Mouse (Mus musculus): ENCODE results near the gene Sun3. TPM values are rescaled to one million over a fixed set of nuclear protein-coding genes. Genes with fewer than 3 reads are reported as not detected.

Gene Sun3
- polyA plus RNA-seq, 1 experiment from 2014 or later: not detected

- H3K27me3 ChIP-seq: no peaks in the 10 kb centered on the region
Measured at GRCm38 (mm10) chr11:8973166-8973565, 75.6 kb downstream of the Sun3 start, which contains the start of gene Pkd1l1. Pkd1l1 (minus strand) TSS chr11:8973266.

GRCm38 (mm10) chr11:8972093-8972492 lies 76.7 kb downstream of the Sun3 start:
- H3K9me3 ChIP-seq: no peaks in the 10 kb centered on the region
- no peaks in the 10 kb centered on the region for H3K27me3 ChIP-seq
- H3K4me2 ChIP-seq (replicated peaks): no peak overlapping the region
- 84% methylated on average over 6 of the region's 6 CpGs for WGBS
- no peak overlapping the region for H3K9ac ChIP-seq (replicated peaks)
- H3K27ac ChIP-seq: no peak overlapping the region
- no peak for ATAC-seq
- no peaks in the 10 kb centered on the region for H3K36me3 ChIP-seq
- no peak overlapping the region for H3K4me3 ChIP-seq (replicated peaks)
- no peaks in the 10 kb centered on the region for H3K4me1 ChIP-seq (replicated peaks)

More at GRCm38 (mm10) chr11:8973166-8973565, 75.6 kb downstream of the Sun3 start, which contains the start of gene Pkd1l1:
- Histone ChIP-seq H3K4me2 (replicated peaks) (no peak within 1 kb of the TSS), H3K36me3 (no peaks in the 10 kb centered on the region), H3K4me1 (replicated peaks) (no peaks in the 10 kb centered on the region), H3K9me3 (no peaks in the 10 kb centered on the region), H3K9ac (replicated peaks) (no peak within 1 kb of the TSS), H3K27ac (no peak within 1 kb of the TSS), H3K4me3 (replicated peaks) (no peak within 1 kb of the TSS)
- 47% methylated on average over 3 of the region's 3 CpGs for WGBS
- ATAC-seq: no peak

DNA sequence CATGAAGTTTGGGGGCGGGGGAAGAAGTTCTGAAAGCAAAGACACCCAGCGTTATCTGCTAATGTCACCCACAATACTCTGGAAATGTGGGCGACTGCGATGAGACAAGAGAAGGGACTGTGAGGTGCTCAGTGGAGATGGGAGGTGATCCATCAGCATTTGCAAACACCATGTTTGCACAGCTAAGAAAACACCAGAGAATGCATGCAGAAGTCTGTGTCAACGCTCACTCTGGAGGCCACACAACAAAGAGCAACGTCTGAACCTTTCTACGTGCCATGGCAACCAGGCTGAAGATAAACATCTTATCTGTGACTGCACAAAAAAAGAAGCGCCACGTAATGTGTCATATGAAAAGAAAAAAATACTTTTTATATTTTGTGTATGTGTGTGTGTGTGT lies 78.3 kb downstream of the Sun3 start:
- no peak overlapping the region for H3K4me3 ChIP-seq (replicated peaks)
- no peaks in the 10 kb centered on the region for H3K36me3 ChIP-seq
- ATAC-seq: no peak
- 77% methylated on average over 9 of the region's 9 CpGs for WGBS
- H3K4me1 ChIP-seq (replicated peaks): no peaks in the 10 kb centered on the region
- H3K9ac ChIP-seq (replicated peaks): no peak overlapping the region
- no peaks in the 10 kb centered on the region for H3K27me3 ChIP-seq
- H3K4me2 ChIP-seq (replicated peaks): no peak overlapping the region
- no peak overlapping the region for H3K27ac ChIP-seq
- no peaks in the 10 kb centered on the region for H3K9me3 ChIP-seq

- WGBS: 97% methylated on average over 7 of the region's 7 CpGs
- no peak for ATAC-seq
- no peak overlapping the region for H3K4me3 ChIP-seq (replicated peaks)
- no peak overlapping the region for H3K27ac ChIP-seq
- H3K4me2 ChIP-seq (replicated peaks): no peak overlapping the region
- H3K4me1 ChIP-seq (replicated peaks): no peaks in the 10 kb centered on the region
- no peaks in the 10 kb centered on the region for H3K27me3 ChIP-seq
- no peaks in the 10 kb centered on the region for H3K9me3 ChIP-seq
- no peak overlapping the region for H3K9ac ChIP-seq (replicated peaks)
- no peaks in the 10 kb centered on the region for H3K36me3 ChIP-seq
Measured at GRCm38 (mm10) chr11:8968094-8968493, 80.7 kb downstream of the Sun3 start.

Other genes starting within 250 kb of the Sun3 start
- gene Pkd1l1, start 75.7 kb downstream of the Sun3 start, polyA plus RNA-seq (2015; fragmentation: Nextera tagmentation; extraction: Ambion mirVana): 0.08 and 0.21 TPM in 2 replicates
- 10.2 and 11.3 TPM in 2 replicates for gene Hus1, start 37.8 kb downstream of the Sun3 start, polyA plus RNA-seq (2015; fragmentation: Nextera tagmentation; extraction: Ambion mirVana)
- gene Gm11992, start 397 bp downstream of the Sun3 start, polyA plus RNA-seq (2015; fragmentation: Nextera tagmentation; extraction: Ambion mirVana): 0.73 and 0.77 TPM in 2 replicates
- gene Upp1, start 69.1 kb upstream of the Sun3 start, polyA plus RNA-seq (2015; fragmentation: Nextera tagmentation; extraction: Ambion mirVana): 3.4 and 3.5 TPM in 2 replicates
- 0.01 and 0.04 TPM in 2 replicates for gene Abca13, start 143.0 kb upstream of the Sun3 start, polyA plus RNA-seq (2015; fragmentation: Nextera tagmentation; extraction: Ambion mirVana)